Mouse (Mus musculus) liver, adult (tissue): ENCODE measurements at regions not wholly inside any gene's neighbourhood (a gene's known extent, or its start where the extent isn't known, plus 50 kb on each side); places are given as distances from the start of the nearest gene placed in this dataset.

ENCODE experiments used
- GATA4 ChIP-seq: IDR thresholded peaks from 2 replicates; pipeline ENCODE4 v1.6.1; 2014; ENCODE audit warnings: mild to moderate bottlenecking, low read length; ENCODE audit not compliant: insufficient replicate concordance

GRCm38 (mm10) chr5:64452668-64453334 is 296.7 kb downstream of the Tbc1d1 start:
- no peak for TF ChIP-seq GATA4

GRCm38 (mm10) chr5:64459807-64460206 is 303.7 kb downstream of the Tbc1d1 start:
- no peak for TF ChIP-seq GATA4

GRCm38 (mm10) chr5:64460891-64461290 is 304.8 kb downstream of the Tbc1d1 start:
- TF ChIP-seq GATA4, result no peak

- no peak for TF ChIP-seq GATA4
Measured at GRCm38 (mm10) chr5:64461592-64461991, 305.5 kb downstream of the Tbc1d1 start.

- TF ChIP-seq GATA4, result no peak
Measured at GRCm38 (mm10) chr5:64462411-64462810, 306.3 kb downstream of the Tbc1d1 start.

- TF ChIP-seq GATA4, result no peak
Measured at GRCm38 (mm10) chr5:64463570-64463969, 307.5 kb downstream of the Tbc1d1 start.

- no peak for TF ChIP-seq GATA4
Measured at GRCm38 (mm10) chr5:64466320-64466719, 310.2 kb downstream of the Tbc1d1 start.

- TF ChIP-seq GATA4, result no peak
Measured at GRCm38 (mm10) chr5:64467856-64468255, 311.8 kb downstream of the Tbc1d1 start.

- TF ChIP-seq GATA4, result no peak
Measured at GRCm38 (mm10) chr5:64468307-64468706, 312.2 kb downstream of the Tbc1d1 start.

GRCm38 (mm10) chr5:64472008-64472407 is 315.9 kb downstream of the Tbc1d1 start:
- TF ChIP-seq GATA4, result no peak

- no peak for TF ChIP-seq GATA4
Measured at GRCm38 (mm10) chr5:64472415-64472814, 316.3 kb downstream of the Tbc1d1 start.

- no peak for TF ChIP-seq GATA4
Measured at GRCm38 (mm10) chr5:64474868-64475267, 318.8 kb downstream of the Tbc1d1 start.

GRCm38 (mm10) chr5:64475736-64476519 is 319.8 kb downstream of the Tbc1d1 start:
- TF ChIP-seq GATA4, result no peak

- TF ChIP-seq GATA4, result no peak
Measured at GRCm38 (mm10) chr5:64476641-64477369, 320.7 kb downstream of the Tbc1d1 start.

GRCm38 (mm10) chr5:64478143-64478542 is 322.0 kb downstream of the Tbc1d1 start:
- no peak for TF ChIP-seq GATA4
